Mouse (Mus musculus) frontal cortex, postnatal 10 days (tissue): ENCODE data around the gene Madcam1.

Experiments used
- DNase-seq, 2 experiments: peaks; one replicate each; pipeline ENCODE4 v3.0.0; 2022; ENCODE audit warnings: low spot score in 2 of 2, mixed read lengths in 1 of 2

The Madcam1 gene

GRCm38 (mm10) chr10:79709307-79709706 lies 44.9 kb downstream of the Madcam1 start:
- no peak for DNase-seq

- DNase-seq, result no peak
Measured at GRCm38 (mm10) chr10:79712029-79712428, 47.7 kb downstream of the Madcam1 start.

DNA sequence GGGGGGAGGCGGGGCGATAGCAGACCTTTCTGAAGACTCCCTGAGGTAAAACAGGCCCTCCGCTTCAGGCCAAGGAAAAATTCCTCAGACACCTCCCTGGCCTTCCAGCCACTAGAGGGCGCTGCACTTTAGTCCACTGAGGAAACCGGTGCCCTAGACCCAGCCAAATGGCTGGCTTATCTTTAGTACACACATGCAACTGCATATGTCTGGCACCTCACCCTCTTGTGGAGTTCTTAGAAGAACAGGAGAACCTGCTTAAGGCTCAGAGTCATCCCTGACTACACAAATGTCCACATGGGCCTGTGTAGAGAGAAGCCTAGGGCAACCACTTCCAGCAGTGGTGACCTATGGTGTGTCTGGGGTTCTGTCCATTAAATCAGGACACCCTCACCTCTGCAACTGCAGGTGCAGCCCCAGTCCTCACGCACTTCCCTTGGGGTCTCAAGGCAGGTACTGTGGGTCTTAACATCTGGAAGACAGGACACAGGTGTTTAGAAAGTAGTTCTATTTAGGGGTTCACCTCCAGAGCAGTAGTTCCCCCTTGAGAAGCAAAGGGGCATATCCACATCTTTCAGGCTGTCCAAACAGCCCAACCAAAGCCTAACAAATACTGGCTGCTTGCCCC lies 48.3 kb downstream of the Madcam1 start:
- DNase-seq, result peak in 1 of 2 experiments; percentile 75

GRCm38 (mm10) chr10:79713163-79713562 lies 48.8 kb downstream of the Madcam1 start:
- no peak for DNase-seq

GRCm38 (mm10) chr10:79714996-79715395 lies 50.6 kb downstream of the Madcam1 start:
- no peak for DNase-seq

DNA sequence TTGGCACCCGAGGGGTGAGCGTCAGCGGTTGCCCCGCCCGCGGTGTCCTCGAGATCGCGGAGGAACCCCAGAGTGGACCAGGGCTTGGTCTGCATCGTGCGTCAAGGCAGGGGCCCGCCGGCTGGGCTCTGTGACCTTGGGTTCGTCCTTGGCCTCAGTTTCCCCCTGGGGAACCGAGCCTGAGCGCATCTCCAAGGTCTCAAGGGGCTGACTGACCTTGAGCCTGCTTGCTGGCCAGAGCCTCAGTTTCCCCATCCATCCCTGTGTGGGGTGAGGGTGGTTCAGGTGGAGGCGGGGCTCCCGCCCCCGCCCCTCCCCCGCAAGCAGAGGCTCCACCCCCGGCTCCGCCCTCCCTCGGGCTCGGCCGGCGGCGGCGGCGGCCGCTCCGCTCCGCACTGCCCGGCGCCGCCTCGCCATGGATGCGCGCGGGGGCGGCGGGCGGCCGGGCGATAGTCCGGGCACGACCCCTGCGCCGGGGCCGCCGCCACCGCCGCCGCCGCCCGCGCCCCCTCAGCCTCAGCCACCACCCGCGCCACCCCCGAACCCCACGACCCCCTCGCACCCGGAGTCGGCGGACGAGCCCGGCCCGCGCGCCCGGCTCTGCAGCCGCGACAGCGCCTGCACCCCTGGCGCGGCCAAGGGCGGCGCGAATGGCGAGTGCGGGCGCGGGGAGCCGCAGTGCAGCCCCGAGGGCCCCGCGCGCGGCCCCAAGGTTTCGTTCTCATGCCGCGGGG lies 52.1 kb downstream of the Madcam1 start, which contains the start of gene Hcn2:
Gene Hcn2, plus strand, starts transcription at position 381 of the 734 bp plus-strand sequence.
- DNase-seq, result no peak

DNA sequence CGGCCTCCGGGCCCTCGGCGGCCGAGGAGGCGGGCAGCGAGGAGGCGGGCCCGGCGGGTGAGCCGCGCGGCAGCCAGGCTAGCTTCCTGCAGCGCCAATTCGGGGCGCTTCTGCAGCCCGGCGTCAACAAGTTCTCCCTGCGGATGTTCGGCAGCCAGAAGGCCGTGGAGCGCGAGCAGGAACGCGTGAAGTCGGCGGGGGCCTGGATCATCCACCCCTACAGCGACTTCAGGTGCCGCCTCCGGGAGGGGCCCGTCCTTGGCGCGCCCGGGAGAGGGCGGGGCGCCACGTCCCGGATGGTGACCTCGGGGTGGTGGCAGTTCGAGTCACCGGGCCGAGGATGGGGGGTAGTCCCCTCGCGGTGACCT lies 52.6 kb downstream of the Madcam1 start:
- peak in 1 of 2 experiments; percentile 60 for DNase-seq

- DNase-seq, result no peak
Measured at GRCm38 (mm10) chr10:79717640-79718357, 53.4 kb downstream of the Madcam1 start.
